Mouse (Mus musculus): Measurements from ENCODE around the gene A430078G23Rik.

DNA sequence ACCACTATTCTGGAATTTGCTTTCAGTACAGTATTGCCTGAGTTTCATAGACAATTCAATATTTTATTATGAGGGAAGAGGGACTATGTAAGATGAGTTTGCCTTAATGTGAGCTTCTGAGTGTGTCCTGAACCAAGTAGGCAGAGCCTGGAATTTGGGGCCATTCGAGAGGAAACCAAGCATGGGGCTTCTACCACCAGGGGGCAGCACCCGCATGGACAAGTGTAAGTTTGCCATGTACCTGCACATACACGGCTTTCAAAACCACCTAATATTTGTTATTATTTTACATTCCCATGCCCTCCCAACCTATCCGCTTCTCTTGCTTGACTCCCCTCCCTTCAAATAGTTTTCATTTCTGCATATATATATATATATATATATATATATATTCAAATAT, 4.8 kb downstream of the A430078G23Rik start:
- TF ChIP-seq CTCF (IDR thresholded peaks at IDR 0.05) (peak; percentile 88), EP300 (IDR thresholded peaks at IDR 0.05) (no peak)
